ENCODE assay signal across 8 mouse cellular contexts in the genomic region with DNA sequence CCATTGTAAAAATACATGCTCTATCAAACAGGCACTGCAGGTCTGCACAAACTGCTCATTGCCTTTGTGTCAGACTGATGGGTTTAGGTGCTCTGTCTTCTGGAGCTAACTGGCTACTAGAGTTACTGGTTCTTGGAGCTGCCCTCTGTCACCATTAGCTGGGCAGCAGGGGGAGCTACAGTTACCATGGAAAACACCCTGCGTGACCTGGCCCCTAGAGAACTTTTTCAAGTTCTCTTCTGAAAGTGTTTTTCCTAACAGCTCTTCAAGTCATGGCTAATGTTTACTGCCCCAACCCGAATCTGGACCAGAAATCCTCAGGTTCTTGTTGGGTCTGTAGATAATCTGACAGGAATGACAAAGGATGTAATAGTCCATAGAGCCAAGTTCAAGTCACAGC.
DNase-seq lines count a peak whose midpoint lies in the region.

No protein-coding gene starts in this region.

- peak; percentile 38 to 50 for DNase-seq in cerebellum, postnatal 10 days
- DNase-seq in cerebellum, adult 18-20 months: no peak
- peak; percentile 29 for DNase-seq in urinary bladder, adult 2 months (ENCODE audit: low spot score)
- no peak for DNase-seq in urinary bladder, postnatal 10 days (ENCODE audit: low spot score)
- DNase-seq in kidney, adult 8-10 months: peak; percentile 28 to 58
- DNase-seq in naive thymus-derived CD4-positive, alpha-beta T cell, adult 2 months (ENCODE audit: low read depth): peak; percentile 52
- peak; percentile 48 to 55 for DNase-seq in urinary bladder, postnatal 36 days (ENCODE audit: low spot score in 2 of 2)
- DNase-seq in layer of hippocampus, adult 11-12 months (ENCODE audit: low spot score): no peak

Comparison
In these comparisons a context has a peak if more than half of its experiments do, and no peak if none do; other contexts are left out.
1. DNase-seq: peak in cerebellum, postnatal 10 days (2 of 2), urinary bladder, adult 2 months (single experiment), kidney, adult 8-10 months (2 of 2), naive thymus-derived CD4-positive, alpha-beta T cell, adult 2 months (single experiment) and urinary bladder, postnatal 36 days (2 of 2); none in cerebellum, adult 18-20 months (0 of 2), urinary bladder, postnatal 10 days (single experiment) and layer of hippocampus, adult 11-12 months (single experiment).